Mouse (Mus musculus): ENCODE measurements at regions not wholly inside any gene's neighbourhood (a gene's known extent, or its start where the extent isn't known, plus 50 kb on each side); places are given as distances from the start of the nearest gene placed in this dataset.

DNA sequence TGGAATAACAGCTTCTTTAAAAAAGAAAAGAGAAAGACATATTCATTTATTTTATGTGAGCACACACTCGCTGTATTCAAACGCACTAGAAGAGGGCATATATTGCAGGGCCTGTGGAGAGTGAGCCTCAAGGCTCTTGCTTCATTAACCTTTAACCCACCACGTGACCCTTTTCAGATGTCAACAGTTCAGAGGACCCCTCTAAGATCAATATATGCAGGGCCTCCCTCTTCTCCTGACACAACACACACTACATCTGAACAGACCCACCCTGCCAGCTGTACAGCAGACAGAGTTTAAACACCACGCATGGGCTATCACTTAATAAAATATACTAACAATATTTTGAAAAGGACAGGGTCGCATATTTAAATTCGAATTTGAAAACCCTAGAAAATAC is 242.7 kb upstream of the Adamts16 start:
- CTCF ChIA-PET = interaction anchor here (1.0 to 1.4 kb wide), 2 partner anchors 8 to 17 kb away, joined by 3 to 4 read pairs; no protein-coding TSS in a partner anchor

DNA sequence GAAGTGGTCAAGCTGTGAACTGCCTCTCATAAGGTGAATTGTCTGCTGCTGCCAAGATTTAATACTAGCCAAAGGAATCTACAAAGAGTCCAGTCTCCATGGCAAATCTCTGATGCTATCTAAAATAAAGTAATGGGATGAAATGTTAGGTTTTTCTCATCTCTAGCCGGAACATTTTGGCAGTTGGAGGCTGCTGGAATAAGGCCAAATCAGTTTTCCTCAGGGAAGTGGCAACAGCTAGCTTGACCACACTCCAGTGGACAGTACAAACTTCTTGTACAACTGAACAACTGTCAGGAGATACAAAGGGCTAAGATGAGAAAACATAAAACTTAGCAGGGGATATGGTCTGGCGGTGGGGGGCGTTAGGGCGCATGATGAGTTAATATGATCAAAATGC is 234.3 kb upstream of the Adamts16 start:
- in situ Hi-C loops (cut with MboI; ENCODE audit: low pct_unique_long_range_greater_than_20kb) = no loop called here
- no peak for TF ChIP-seq CTCF (IDR thresholded peaks at IDR 0.05)
- POLR2A ChIA-PET = no interaction called here
- no peak for DNase-seq (ENCODE audit: low read depth, low spot score)
- no peak for ATAC-seq
- peaks cover 5% of the 10 kb centered on the region for H3K27me3 ChIP-seq
- CTCF ChIA-PET = interaction anchor here (1.2 kb wide), 1 partner anchor 14 kb away, joined by 4 read pairs; no protein-coding TSS in a partner anchor

More for the DNA sequence above, 242.7 kb upstream of the Adamts16 start:
- no peak for ATAC-seq
- in situ Hi-C loops (cut with MboI; ENCODE audit: low pct_unique_long_range_greater_than_20kb) = no loop called here
- peaks cover 5% of the 10 kb centered on the region for H3K27me3 ChIP-seq
- no peak for DNase-seq (ENCODE audit: low read depth, low spot score)
- POLR2A ChIA-PET = no interaction called here
- no peak for TF ChIP-seq CTCF (IDR thresholded peaks at IDR 0.05)

DNA sequence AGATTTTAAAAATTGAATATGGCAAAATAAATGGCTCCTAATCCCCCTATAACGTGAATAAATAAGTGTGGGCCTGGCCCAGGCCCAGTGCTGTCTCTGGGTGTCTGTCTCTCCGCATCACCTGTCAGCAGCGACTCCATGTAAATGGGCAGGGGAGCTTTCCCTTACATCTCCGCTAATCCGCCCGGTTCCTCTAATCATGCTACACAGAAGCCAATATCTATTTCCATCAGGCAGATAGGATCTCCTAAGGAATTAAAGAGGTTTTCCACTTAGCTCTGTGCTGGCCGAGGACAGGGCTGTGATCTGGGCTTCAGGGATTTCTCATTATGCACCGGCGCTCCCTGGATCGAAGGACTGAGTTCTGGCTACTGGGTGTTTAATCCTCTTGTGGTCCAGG is 232.4 kb upstream of the Adamts16 start:
- no peak for ATAC-seq
- POLR2A ChIA-PET = no interaction called here

DNA sequence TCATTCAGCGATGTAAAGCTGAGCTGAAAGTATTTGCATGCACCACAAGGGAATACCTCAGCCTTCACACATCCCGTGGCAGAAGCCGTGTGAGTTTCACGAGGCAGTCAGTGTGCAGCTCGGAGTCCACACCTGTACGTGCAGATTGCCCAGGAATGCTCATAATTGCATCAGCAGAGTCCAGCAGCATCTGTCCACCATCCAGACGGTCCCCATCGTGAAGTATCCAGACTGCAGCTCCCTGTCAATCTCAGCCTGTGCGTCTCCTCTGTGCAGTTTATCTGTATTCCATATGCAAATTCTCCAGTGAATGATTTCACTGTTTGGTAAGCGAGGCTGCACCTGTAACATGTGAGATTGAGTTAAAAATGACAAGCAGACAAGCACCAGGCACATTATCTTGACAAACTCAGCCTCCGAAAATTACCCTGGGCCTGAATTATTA is 227.2 kb upstream of the Adamts16 start:
- in situ Hi-C loops (cut with MboI; ENCODE audit: low pct_unique_long_range_greater_than_20kb) = no loop called here

More for the DNA sequence above, 232.4 kb upstream of the Adamts16 start:
- peaks cover 10% of the 10 kb centered on the region for H3K27me3 ChIP-seq
- no peak for DNase-seq (ENCODE audit: low read depth, low spot score)
- CTCF ChIA-PET = no interaction called here
- in situ Hi-C loops (cut with MboI; ENCODE audit: low pct_unique_long_range_greater_than_20kb) = no loop called here
- no peak for TF ChIP-seq CTCF (IDR thresholded peaks at IDR 0.05)

DNA sequence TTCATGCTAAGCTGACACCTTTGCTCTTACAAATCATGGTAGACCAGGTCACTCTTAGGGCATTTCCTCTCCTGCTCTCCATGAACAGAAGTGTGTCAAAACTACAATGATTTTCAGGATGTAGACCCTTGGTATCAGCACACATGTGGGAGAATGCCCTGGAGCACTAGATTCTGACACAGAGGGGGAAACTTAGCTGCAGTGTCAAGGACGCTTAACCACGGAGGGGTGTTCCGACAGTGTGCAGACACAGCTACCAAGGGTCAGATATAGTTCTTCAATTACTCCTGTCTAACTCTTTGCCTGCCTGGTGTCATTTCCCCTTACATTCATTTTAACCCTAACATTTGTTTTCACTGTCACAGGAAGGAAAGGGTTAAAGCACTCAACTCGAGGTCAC is 226.4 kb upstream of the Adamts16 start:
- in situ Hi-C loops (cut with MboI; ENCODE audit: low pct_unique_long_range_greater_than_20kb) = no loop called here
- ChIA-PET POLR2A (interaction anchor here (0.5 kb wide), 1 partner anchor 210 kb away, joined by 4 read pairs; no protein-coding TSS in a partner anchor), CTCF (no interaction called here)
- ATAC-seq (no peak), DNase-seq (ENCODE audit: low read depth, low spot score) (no peak)
- no peak for TF ChIP-seq CTCF (IDR thresholded peaks at IDR 0.05)
- peaks cover 7% of the 10 kb centered on the region for H3K27me3 ChIP-seq

More for the DNA sequence above, 227.2 kb upstream of the Adamts16 start:
- ChIA-PET POLR2A (interaction anchor here (0.5 kb wide), 1 partner anchor 209 kb away, joined by 4 read pairs; no protein-coding TSS in a partner anchor), CTCF (no interaction called here)
- no peak for ATAC-seq
- no peak for TF ChIP-seq CTCF (IDR thresholded peaks at IDR 0.05)
- no peak for DNase-seq (ENCODE audit: low read depth, low spot score)
- peaks cover 7% of the 10 kb centered on the region for H3K27me3 ChIP-seq

DNA sequence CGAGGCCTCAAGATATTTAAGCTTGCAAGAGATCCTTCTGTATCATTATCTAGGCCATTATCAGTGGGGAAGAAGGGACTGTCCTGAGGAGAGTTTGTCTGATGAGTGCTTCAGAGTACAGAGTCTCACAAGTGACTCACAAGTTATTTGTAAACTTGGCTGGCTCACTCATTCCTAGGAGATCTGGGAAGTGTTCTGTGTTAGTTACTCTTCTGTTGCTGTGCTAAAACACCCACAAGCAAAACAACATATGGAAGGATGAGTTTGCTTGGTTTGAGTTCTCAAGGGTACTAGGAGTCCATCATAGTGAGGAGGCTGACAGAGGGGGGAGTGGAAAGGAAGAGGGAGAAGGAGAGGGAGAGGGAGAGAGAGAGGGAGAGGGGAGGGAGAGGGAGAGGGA is 224.0 kb upstream of the Adamts16 start:
- DNase-seq (ENCODE audit: low read depth, low spot score) (no peak), ATAC-seq (no peak)
- in situ Hi-C loops (cut with MboI; ENCODE audit: low pct_unique_long_range_greater_than_20kb) = no loop called here
- TF ChIP-seq CTCF (IDR thresholded peaks at IDR 0.05) = no peak
- CTCF ChIA-PET = no interaction called here
- POLR2A ChIA-PET = no interaction called here
- peaks cover 9% of the 10 kb centered on the region for H3K27me3 ChIP-seq

DNA sequence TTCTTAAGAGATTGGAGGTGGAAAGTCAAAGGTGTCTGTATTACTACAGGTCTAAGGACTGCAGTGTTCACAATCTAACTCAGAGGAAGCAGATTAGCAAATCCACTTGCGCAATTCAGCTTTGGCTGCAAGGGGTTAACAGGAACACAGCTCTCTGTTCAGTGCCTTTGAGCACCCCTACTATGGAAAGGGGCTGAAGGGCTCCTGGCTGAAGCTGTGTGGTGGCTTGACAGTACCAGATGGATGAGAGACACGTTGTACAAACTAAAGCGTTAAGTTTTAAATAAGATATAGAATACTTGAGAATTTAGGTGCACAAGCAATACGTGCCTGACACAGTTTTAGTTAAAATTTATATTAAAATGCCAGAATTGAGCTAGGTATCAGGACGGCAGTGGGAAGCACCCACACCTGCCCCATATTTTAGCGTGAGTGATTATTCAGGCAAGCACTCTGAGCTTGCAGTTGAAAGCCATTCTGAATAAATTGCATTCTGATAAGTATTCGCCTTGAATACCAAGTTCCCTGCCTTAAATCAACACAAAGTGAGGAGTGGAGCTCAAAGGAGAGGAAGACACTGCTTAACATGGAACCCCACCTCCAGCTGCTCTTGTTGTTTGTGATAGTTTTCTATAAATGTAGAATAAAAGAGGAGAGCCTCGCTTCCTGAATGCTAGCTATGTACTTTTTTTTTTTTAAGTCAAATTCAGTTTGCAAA is 223.1 kb upstream of the Adamts16 start:
- TF ChIP-seq CTCF (IDR thresholded peaks at IDR 0.05) = no peak
- in situ Hi-C loops (cut with MboI; ENCODE audit: low pct_unique_long_range_greater_than_20kb) = no loop called here
- CTCF ChIA-PET = no interaction called here
- no peak for ATAC-seq
- DNase-seq (ENCODE audit: low read depth, low spot score) = no peak
- H3K27me3 ChIP-seq = peaks cover 10% of the 10 kb centered on the region
- POLR2A ChIA-PET = no interaction called here

DNA sequence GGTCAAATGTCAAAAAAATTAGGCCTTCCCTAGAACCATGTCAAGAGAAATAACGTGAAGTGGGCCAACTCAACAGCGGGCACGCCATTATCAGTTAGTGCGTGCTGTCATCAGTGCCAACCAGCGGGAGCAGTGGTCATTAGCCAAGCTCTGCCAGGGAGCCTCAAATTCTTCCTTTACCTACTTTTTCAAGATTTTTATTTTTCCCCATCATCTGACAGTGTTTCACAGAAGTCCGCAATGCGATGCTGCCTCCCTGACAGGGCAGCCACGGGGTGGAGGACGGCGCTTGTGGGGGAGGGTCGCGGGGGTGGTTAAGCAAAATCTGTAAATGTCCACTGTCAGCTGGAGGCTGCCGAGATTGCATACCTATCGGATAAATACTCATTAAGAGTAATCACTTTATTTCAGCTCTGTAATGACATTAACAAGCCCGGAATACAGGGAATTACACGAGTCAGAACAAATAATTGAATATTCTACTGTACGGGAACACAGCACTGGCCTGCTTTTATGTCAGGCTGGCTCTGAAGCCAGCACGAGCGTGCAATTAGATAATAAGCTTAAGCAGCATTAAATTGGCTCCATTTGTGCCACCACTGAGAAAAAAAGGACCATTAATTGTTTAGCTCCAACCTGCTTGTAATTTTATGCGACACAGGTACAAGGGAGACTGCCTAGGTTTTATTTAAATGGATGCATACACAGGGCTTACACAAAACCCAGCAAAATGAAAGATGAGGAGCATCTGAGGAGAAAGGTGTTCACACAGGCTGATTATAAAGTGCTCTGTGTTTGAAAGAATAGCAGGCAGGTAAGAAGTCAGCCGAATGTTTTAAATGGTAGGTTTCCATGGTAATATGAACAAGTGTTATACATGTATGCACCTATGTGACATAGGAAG is 212.0 kb upstream of the Adamts16 start:
- TF ChIP-seq CTCF (IDR thresholded peaks at IDR 0.05) = no peak
- DNase-seq (ENCODE audit: low read depth, low spot score) (no peak), ATAC-seq (no peak)
- ChIA-PET POLR2A (no interaction called here), CTCF (no interaction called here)
- H3K27me3 ChIP-seq = peaks cover 38% of the 10 kb centered on the region
- in situ Hi-C loops (cut with MboI; ENCODE audit: low pct_unique_long_range_greater_than_20kb) = no loop called here

DNA sequence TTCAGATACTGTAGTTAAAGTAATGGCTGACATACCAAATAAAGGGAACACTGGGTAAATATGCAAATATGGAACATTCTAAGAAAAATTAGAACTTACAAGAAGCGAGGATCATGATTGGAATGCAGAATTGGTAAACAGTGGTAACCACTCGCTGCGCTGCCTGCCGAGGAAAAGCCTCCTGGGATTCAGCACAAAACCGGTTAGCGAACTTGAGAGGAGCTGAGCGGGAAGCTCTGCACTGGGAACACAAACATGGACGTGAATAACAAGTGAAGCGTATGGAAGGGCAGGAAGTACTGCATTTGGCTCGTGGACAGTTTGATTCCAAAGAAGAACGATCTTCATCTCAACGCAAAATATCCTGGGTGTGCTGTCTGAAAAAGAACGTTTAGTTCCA is 209.0 kb upstream of the Adamts16 start:
- no peak for TF ChIP-seq CTCF (IDR thresholded peaks at IDR 0.05)
- H3K27me3 ChIP-seq = peaks cover 38% of the 10 kb centered on the region
- DNase-seq (ENCODE audit: low read depth, low spot score) (no peak), ATAC-seq (no peak)
- ChIA-PET CTCF (no interaction called here), POLR2A (no interaction called here)
- in situ Hi-C loops (cut with MboI; ENCODE audit: low pct_unique_long_range_greater_than_20kb) = no loop called here

DNA sequence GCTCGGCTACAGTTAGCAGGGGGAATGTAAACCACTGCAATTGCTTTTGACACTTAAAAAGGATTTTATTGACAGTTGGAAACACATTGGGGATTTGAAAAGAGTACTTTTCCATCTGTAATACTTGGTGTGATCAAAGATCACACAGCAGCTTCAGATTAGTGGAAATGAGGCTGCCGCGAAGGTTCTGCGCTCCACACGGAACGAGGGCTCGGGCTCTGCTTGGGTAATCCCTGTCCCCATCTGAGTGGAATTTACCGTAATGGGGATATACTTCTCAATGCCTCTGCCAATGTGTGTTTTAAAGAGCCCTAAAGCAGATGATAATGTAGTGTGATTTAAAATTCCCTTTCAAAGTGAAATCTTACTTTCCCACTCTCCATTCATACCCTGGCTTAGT is 194.4 kb upstream of the Adamts16 start:
- DNase-seq (ENCODE audit: low read depth, low spot score) (no peak), ATAC-seq (no peak)
- ChIA-PET CTCF (no interaction called here), POLR2A (no interaction called here)
- in situ Hi-C loops (cut with MboI; ENCODE audit: low pct_unique_long_range_greater_than_20kb) = no loop called here
- H3K27me3 ChIP-seq = peaks cover 15% of the 10 kb centered on the region
- TF ChIP-seq CTCF (IDR thresholded peaks at IDR 0.05) = no peak

Measured in Patski (cell line).